Mouse (Mus musculus): ENCODE results near the gene Gja3. TPM values are rescaled to one million over a fixed set of nuclear protein-coding genes. Genes with fewer than 3 reads are reported as not detected.

Gene Gja3
- total RNA-seq (2021) = 10 to 100 TPM; 25.4 to 27.5 TPM

DNA sequence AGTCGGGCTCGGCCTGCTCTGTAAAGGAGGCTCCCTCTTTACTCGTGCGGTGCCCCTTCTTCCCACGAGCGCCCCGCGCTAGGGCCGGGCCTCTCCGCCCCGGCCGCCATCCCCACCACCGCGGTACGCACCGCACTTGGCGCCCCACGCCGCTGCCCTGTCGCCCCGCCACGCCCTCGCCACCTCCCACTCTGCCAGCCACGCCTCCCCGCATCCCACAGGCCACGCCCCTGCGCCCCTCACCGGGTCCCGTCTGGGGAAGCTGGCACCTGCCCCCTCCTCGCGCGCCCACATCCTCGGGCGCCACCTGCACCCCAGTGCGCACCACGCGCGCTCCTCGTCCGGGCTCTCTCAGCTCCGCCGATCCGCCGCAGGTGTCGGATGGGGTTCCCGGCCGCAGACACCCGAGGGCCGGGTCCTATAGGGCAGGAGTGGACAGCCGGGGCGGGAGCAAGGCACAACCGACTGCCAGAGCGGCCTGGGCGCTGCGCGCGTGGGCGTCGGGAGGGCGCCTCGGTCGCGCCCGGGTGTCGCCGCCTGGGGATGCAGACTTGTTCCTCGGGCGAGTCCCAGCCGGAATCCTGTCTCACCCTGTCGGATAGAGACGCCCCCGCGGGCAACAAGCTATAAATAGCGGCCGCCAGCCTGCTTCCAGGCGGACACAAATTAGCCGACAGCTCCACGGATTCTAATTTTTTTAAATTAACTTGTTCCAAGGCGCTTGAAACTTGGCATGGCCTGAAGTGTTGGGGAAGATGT, at the start of gene Gja3:
Gene Gja3 (minus strand): TSS at position 538 of the 759 bp plus-strand sequence.
- peak; percentile 73 to 78 for DNase-seq
- intact Hi-C loops (cut with DNase I) = no loop called here

DNA sequence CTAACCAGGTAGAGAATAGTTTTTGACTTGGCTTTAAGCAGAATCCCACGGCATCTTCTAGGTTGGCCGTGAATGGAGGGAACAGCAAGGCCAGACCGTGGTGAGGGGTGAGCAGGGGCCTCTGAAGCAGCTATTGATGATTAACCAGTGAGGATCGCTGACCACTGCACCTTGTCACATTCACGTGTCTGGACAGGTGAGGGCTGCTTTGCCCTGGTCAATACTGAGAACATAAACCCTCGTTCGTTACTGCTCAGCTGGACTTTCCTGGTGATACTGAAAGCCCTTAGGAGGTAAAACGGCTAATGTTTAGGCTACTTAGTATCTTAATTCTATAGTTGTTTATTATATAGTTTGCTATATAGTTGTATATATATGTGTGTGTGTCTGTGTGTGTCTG, 49.2 kb upstream of the Gja3 start:
- DNase-seq = no peak
- intact Hi-C loops (cut with DNase I) = loop anchor here (5.0 kb wide), 1 partner anchor 300 kb away; no protein-coding TSS in a partner anchor

DNA sequence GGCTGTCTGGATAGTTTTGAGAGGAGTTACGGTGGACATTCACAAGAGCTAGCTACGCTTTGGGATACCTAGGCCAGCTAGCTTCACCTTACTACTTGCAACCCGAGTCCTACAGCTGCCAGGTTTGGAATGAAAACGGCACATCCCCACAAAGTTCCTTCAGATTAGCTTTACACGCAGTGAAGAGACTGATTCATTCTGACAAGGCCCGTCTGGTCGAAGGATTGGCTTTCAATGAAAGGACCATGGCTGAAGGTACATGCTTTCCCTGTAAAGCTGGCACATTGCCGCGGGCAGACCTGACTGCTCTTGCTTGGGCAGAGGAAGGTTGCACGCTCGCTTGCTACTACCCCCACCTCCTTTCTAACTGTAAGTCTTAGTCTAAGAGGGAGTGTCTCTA, 47.8 kb upstream of the Gja3 start:
- DNase-seq = no peak
- intact Hi-C loops (cut with DNase I) = loop anchor here (5.0 kb wide), 1 partner anchor 302 kb away; no protein-coding TSS in a partner anchor

DNA sequence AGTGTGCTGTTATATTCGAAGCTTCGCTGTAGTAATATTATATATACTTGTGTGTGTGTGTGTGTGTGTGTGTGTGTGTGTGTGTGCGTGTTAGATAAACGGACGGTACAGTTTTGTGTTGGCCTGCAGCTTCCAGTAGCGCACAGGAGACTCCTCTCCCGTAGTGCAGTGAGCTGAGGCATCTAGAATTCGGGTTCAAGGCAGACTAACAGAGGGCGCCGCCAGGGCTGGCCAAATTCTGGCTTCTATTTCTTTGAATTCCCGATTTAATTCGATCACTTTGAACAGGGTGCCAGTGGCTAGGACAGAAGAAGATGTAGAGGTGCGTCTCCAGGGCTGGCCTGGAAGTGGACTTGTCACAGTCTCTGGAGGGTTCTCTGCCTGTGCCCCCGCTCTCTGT, 47.2 kb upstream of the Gja3 start:
- intact Hi-C loops (cut with DNase I) = loop anchor here (5.0 kb wide), 1 partner anchor 302 kb away; no protein-coding TSS in a partner anchor
- DNase-seq = no peak

DNA sequence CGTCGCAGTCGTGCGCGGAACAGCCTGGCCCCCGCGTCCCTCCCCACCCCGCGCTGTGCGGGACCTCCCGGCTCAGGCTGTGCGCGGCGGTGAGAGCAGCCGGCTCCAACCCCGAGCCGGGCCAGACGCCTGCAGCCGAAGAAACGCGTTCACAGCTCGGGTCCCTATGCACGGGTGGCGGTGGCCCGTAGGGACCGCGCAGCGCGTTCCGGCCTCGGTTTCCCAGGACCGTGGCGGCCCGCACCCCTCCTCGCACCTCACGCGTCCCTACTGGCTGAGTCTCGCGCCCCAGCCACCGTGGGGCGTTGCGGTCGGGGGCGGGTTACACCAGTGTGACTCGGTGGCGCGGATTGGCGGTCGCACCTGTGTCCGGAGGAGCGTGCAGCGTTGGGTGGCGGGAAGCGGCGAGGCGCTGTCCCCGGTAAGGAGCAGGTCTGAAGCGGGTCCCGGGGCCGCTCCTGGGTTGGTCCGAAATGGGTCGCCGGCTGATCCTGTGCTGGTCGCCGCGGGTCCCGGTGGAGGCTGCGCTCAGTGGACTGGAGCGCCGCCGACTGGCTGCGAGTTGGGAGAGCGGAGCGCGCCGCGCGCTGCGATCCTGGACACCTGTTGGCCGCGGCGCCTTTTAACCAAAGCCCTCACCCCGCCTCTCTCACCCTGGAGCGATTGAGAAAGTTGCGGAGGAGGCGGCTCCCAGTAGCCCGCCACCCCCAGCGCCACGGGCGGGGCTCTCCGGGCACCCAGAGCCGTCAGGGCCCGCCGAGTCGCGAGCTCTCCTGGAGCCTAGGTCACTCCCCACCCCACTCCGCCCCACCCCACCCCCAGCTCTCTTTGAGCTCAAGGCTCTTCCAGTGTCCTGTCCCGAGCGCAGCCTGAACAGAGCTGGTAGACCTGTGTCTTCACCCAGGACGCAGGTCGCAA, 46.5 kb upstream of the Gja3 start, which contains the start of gene Gjb2:
Gene Gjb2 (minus strand): TSS at position 597 of the 918 bp plus-strand sequence.
- intact Hi-C loops (cut with DNase I) = loop anchor here (5.0 kb wide), 1 partner anchor 303 kb away; no protein-coding TSS in a partner anchor
- peak; percentile 20 to 30 for DNase-seq

DNA sequence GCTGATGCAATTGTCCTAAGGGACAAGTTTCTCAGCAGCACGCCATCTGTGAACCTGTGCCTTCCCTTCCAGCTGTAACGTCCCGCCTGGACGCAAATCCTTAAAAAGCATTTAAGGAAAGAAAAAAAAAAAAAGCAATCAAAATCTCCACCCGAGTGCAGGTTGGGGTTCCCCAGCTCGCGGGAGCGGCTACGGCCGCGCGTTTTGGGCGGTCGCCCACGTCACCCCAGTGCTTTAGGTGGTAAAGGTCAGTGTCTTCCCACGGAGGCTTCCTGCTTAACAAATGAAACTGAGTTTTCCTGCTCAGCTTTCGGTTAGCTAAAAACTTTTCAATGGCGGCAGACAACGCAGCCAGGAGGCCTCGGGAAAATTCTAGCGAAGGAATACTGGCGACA, 45.8 kb upstream of the Gja3 start:
- intact Hi-C loops (cut with DNase I) = no loop called here
- peak in 1 of 2 experiments; percentile 23 for DNase-seq

DNA sequence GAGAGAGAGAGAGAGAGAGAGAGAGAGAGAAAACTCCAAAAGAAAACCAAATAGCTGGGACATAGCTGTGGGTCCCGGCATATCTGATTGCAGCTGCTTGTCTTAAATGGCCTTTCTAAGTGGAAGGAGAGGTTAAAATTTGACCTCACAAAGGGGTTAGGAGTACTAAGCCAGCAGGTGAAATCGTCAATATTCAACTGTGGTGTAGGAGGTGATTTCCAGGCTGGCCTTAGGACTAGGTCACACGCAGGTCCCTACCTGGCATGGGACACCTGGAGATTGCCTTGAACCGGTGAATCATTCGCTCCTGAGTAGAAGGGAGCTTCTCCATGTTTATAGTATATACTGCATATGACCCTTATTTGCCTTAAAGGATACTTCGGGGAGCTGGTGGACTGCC, 45.2 kb upstream of the Gja3 start:
- intact Hi-C loops (cut with DNase I) = no loop called here
- no peak for DNase-seq

DNA sequence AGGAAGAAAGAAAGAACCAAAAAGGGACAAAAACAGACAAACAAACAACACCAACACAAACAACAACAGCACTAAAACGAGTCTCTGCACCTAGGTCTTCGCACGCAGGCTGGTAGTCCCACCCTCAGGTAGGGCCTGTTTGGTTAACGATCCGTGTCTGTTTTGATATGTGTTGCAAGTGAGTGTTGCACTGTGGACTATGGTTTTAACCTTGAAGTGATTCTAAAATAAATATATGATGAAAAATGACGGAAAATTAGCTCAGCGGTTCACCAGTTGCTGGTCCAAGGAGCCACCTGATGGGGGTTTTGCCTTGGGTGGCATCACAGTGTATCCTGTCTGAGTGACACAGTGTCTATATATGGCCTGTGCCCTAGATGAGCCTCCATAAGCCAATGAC, 43.7 kb upstream of the Gja3 start:
- intact Hi-C loops (cut with DNase I) = no loop called here
- DNase-seq = no peak

DNA sequence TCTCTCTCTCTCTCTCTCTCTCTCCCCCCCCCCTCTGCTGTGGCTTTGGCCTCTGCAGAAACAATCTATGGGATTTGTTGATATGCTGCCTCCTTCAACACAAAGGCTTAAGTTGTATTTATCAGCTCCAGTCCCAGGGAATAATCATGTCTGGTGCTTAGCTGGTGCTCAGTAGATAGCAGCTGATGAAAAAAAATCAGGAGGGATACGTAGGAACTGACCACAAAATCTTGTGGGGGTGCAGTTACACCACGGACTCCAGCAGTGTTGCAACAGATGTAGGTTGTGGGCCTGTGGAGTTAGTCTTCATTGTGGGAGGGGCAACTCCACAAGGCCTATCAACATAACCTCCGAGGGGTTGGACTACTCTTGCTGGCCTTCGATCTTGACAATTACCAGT, 38.0 kb upstream of the Gja3 start:
- intact Hi-C loops (cut with DNase I) = no loop called here
- DNase-seq = no peak

DNA sequence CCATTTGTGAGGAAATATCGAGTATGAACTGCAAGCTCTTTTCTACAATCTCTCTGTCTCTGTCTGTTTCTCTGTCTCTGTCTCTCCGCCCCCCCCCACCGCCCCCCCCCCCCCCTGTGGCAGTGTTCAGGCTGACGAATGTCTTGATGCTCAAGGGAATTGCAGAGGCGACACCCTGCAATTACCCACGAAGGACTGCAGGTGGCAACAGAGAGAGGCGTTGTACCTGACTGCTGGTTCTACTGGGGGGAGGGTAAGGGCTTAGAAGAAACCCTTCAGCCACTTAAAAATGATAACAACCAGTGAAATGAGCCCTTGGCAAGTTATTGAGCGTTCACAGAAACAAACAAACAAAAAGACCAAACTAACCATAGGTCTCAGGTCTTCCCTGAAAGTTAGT, 35.1 kb upstream of the Gja3 start:
- peak; percentile 35 to 65 for DNase-seq
- intact Hi-C loops (cut with DNase I) = no loop called here

DNA sequence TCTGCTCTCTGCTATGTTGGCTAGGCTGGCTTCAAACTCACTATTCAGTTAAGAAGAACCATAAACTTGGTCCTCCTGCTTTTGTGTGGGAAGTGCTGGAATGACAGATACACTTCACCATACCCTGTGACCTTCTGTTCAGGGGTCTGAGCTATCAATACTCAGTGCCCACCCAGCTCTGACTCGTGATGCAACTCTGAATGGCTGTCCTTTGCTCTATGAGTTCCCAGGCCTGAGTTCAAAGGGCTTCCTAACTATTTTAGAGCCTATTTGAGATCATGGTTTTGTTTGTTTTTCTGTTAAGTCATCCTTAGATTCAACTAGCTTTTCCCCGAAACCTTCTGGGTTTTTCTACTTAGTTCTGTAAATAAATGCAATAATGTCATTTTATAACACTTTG, 32.1 kb upstream of the Gja3 start:
- intact Hi-C loops (cut with DNase I) = no loop called here

DNA sequence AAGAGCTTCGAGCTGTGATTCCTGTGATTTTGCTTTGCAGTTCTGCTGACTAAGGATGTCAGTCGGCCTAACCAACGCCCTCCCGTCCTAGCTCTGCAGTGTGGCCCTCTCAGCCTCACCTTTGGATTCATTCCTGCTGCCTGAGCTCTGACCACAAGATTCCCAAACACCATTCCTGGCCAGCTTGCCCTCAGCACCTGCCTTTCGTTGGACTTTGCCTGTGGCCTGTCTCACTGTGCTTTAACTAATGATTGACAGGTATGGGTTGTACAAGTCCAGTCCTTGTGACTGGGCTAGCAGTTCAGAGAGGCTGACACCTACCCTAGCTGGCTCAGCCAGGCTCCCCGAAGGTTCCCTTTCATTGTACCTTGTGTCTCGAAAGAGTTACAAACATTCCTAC, 31.2 kb upstream of the Gja3 start:
- intact Hi-C loops (cut with DNase I) = no loop called here
- no peak for DNase-seq

More for the DNA sequence above, 32.1 kb upstream of the Gja3 start:
- no peak for DNase-seq

DNA sequence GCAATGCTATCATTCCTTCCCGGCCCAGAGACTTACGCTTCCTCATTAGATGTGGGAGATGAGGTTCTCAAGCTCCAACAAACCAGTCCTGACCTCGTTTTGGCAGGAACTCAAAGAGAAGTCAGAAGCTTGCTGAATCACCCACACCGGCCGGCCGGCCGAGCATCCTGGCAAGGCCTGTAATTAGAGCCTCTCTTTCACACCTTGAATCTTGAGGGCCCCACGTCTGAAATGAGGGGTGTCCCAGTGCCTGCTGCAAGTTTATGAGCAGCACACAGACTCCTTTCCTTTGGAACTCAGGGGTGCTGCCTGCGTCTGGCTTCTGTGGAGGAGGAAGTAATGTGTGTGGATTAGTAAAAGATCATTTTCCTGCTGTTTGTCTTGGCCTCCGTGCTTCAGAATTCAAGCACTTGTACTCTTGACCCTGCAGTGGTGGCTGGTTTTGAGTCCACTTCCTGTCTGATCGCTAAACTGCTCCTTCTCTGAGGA, 26.3 kb upstream of the Gja3 start:
- DNase-seq = peak in 1 of 2 experiments; percentile 7
- intact Hi-C loops (cut with DNase I) = no loop called here

DNA sequence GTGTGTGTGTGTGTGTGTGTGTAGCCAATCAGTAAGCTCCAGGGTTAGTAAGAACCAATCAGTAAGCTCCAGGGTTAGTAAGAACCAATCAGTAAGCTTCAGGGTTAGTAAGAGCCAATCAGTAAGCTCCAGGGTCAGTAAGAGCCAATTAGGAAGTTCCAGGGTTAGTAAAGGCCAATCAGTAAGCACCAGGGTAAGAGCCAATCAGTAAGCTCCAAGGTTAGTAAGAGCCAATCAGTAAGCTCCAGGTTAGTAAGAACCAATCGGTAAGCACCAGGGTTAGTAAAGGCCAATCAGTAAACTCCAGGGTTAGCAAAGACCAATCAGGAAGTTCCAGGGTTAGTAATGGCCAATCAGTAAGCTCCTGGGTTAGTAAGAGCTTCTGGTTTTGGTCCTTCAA, 25.0 kb upstream of the Gja3 start:
- no peak for DNase-seq
- intact Hi-C loops (cut with DNase I) = no loop called here

DNA sequence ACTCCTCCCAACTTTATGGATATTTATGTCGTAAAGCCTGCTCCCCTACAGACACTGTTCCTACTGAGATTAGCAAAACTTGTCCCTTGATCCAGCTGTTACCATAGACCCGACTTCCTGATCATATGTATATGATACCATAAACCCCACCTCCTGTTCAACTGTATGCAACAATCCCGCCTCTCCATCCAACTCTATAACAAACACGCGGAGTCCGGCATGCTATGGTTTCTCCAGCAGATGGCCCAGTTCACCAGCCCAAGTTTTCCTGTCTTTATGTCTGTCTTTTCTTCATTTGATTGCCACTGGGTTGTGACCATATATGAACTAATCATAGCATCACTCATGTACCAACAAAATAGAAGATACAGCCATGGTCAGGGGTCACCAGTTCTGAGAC, 17.6 kb upstream of the Gja3 start:
- intact Hi-C loops (cut with DNase I) = no loop called here
- no peak for DNase-seq

DNA sequence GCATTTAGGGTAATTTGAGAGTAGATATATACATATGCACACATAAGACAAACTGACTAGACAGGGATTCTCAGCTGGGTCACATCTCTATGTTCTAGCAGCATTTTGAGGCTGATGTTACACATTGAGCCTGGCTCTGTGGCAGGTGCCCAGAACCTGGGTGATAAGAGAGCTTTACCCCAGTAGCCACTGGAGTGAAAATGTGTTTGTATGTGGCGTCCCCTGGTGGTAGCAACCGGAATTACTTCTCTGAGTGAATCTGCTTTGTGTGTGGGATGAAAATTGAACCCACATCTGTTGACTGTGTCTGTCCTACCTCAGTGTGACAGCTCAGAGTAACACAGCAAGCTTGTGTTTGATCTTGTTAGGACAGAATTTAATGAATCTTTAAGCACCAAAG, 12.0 kb upstream of the Gja3 start:
- intact Hi-C loops (cut with DNase I) = loop anchor here (10.0 kb wide), 1 partner anchor 695 kb away; no protein-coding TSS in a partner anchor
- DNase-seq = peak; percentile 38 to 64

DNA sequence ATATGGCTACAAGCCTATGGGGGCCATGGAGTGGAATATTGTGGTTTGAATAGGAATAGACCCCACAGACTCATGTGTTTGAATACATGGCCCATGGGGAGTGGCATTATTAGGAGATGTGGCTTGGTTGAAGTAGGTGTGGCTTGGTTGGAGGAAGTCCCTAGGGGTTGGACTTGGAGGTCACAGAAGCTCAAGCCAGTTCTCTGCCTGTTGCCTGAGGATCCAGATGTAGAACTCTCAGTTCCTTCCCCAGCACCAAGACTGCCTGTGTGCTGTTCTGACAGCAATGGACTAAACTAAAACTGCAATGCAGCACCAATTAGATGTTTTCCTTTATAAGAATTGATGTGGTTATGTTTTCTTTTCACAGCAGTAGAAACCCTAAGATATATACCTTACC, 8.2 kb upstream of the Gja3 start:
- intact Hi-C loops (cut with DNase I) = loop anchor here (10.0 kb wide), 1 partner anchor 691 kb away; no protein-coding TSS in a partner anchor

DNA sequence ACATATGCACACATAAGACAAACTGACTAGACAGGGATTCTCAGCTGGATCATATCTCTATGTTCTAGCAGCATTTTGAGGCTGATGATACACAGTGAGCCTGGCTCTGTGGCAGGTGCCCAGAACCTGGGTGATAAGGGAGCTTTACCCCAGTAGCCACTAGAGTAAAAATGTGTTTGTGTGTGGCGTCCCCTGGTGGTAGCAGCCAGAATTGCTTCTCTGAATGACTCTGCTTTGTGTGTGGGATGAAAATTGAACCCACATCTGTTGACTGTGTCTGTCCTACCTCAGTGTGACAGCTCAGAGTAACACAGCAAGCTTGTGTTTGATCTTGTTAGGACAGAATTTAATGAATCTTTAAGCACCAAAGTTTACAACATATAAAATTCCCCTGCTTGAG, 2.2 kb upstream of the Gja3 start:
- intact Hi-C loops (cut with DNase I) = loop anchor here (1.0 to 10.0 kb wide), 2 partner anchors 96 to 685 kb away; no protein-coding TSS in a partner anchor

More for the DNA sequence above, 8.2 kb upstream of the Gja3 start:
- DNase-seq = no peak

DNA sequence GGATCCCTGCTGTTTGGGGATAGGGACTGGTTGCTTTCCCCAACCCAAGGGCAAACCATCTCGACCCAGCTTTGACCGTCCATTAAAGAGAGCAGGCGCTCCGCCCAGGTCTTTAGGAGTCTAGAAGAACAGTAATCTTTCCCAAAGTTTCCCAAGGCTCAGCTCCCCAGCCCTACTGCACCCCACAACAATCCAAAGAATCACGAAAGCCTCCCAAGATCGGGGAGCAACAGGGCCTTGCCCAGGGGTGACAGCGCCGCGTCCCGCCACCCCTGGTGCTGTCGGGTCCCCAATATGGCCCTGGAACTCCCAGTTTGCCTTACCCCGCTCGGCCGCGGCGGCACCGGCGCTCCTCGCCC, 717 bp downstream of the Gja3 start:
- DNase-seq = no peak
- intact Hi-C loops (cut with DNase I) = no loop called here

More for the DNA sequence above, 2.2 kb upstream of the Gja3 start:
- DNase-seq = peak; percentile 81 to 87

DNA sequence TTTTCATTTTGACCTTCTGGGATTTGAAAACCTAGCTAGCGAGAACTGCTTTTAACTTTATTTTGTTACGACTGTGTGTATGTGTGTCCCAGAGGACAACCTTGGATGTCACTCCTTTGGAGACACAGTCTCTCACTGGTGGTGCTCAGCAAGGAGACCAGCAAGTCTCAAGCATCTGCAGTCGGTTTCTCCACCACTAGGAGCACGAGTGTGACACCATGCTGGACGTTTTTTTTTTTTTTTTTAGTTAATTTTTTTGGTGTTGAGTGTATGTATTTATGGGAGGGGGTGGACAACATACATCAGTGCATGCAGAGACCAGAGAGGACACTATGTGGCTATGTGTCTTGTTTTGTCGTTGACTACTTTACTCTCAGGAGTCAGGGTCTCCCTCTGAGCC, 5.2 kb downstream of the Gja3 start:
- intact Hi-C loops (cut with DNase I) = no loop called here
- DNase-seq = no peak

DNA sequence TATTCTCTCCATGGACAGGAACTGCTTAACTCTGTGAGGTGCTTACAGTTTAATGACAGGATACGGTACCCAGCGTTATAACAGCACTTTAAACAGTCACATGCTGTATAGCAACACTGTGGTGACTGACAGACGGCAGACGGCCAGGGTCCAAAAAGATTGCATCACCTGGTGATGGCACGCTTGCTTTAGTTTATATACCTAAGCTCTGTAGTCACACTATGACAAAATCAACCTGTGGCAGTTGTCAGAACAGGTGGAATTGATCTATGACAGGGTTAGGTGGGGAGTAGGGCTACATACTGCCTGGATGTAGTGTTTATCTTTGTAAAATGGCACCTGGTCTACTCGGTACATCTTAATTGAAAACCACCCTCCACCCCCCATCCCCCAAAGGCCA, 14.0 kb downstream of the Gja3 start:
- intact Hi-C loops (cut with DNase I) = no loop called here

More for the DNA sequence above, 14.0 kb downstream of the Gja3 start:
- no peak for DNase-seq
